14 mouse cellular contexts compared by ENCODE assay signal in genomic region chr7:144684947-144685346, GRCm38 (mm10).
A peak's percentile ranks its signal among the peaks of the same experiment; 100 is the strongest.
DNase-seq lines count a peak whose midpoint lies in the region; ATAC-seq and TF ChIP-seq lines count a peak whose summit lies in the region.
"Had no signal": no experiment of that assay in that cellular context is flagged by ENCODE, and none has a peak within 500 bp of the region (broad histone marks: within the 10 kb centered on the region; RNA-seq: fewer than 3 reads in every experiment).

No protein-coding gene starts in this region.

- 30% methylated on average over 4 of the region's 4 CpGs for WGBS in hindbrain, postnatal 0 days
- 45% methylated on average over 4 of the region's 4 CpGs for WGBS in hindbrain, embryonic 14.5 days
- WGBS in forebrain, embryonic 14.5 days, result 37% methylated on average over 4 of the region's 4 CpGs

- no peak overlapping the region for H3K4me2 ChIP-seq in hindbrain, postnatal 0 days (ENCODE audit: low read depth, low read length)
- H3K4me2 ChIP-seq in hindbrain, embryonic 14.5 days (replicated peaks), result no peak overlapping the region
- no peak overlapping the region for H3K4me2 ChIP-seq in forebrain, embryonic 14.5 days (ENCODE audit: low read length)
- H3K4me2 ChIP-seq: liver, embryonic 13.5 days; stomach, embryonic 15.5 days had no signal

- 0 out of 2 replicates have a peak, but pooled peaks cover 2% of the 10 kb centered on the region for H3K27me3 ChIP-seq in hindbrain, postnatal 0 days (ENCODE audit: insufficient read depth, low read length)
- H3K27me3 ChIP-seq in hindbrain, embryonic 14.5 days (ENCODE audit: control insufficient read depth, insufficient read depth, low read length), result peaks cover 5% of the 10 kb centered on the region
- H3K27me3 ChIP-seq in forebrain, embryonic 14.5 days (replicated peaks; ENCODE audit: control insufficient read depth, insufficient read depth, low read length), result no peaks in the 10 kb centered on the region
- H3K27me3 ChIP-seq: stomach, embryonic 15.5 days had no signal

- H3K9me3 ChIP-seq in hindbrain, postnatal 0 days (ENCODE audit: low read length), result no peaks in the 10 kb centered on the region
- H3K9me3 ChIP-seq in hindbrain, embryonic 14.5 days (ENCODE audit: control insufficient read depth, low read length), result no peaks in the 10 kb centered on the region
- no peaks in the 10 kb centered on the region for H3K9me3 ChIP-seq in forebrain, embryonic 14.5 days (replicated peaks; ENCODE audit: control insufficient read depth, low read length)
- H3K9me3 ChIP-seq: liver, embryonic 13.5 days; stomach, embryonic 15.5 days had no signal

- TF ChIP-seq CTCF in hindbrain, postnatal 0 days (IDR thresholded peaks at IDR 0.05; ENCODE audit: low read depth), result no peak

- no peak overlapping the region for H3K9ac ChIP-seq in hindbrain, postnatal 0 days (replicated peaks; ENCODE audit: low read length)
- no peak overlapping the region for H3K9ac ChIP-seq in hindbrain, embryonic 14.5 days
- H3K9ac ChIP-seq in forebrain, embryonic 14.5 days (ENCODE audit: low read length), result no peak overlapping the region
- H3K9ac ChIP-seq: liver, embryonic 13.5 days; stomach, embryonic 15.5 days had no signal

- peak; percentile 39; the same call in 1 of the 2 replicates for ATAC-seq in hindbrain, postnatal 0 days
- no peak for ATAC-seq in hindbrain, embryonic 14.5 days (ENCODE audit: low FRiP score)
- ATAC-seq in forebrain, embryonic 14.5 days, result peak; percentile 63; the same call in 1 of the 2 replicates
- ATAC-seq: activated CD4-positive, CD25-positive, alpha-beta regulatory T cell, adult 4 months had no signal

- no peak overlapping the region for H3K27ac ChIP-seq in hindbrain, postnatal 0 days
- no peak overlapping the region for H3K27ac ChIP-seq in hindbrain, embryonic 14.5 days
- H3K27ac ChIP-seq in forebrain, embryonic 14.5 days (ENCODE audit: low read depth, low read length), result no peak overlapping the region
- H3K27ac ChIP-seq: heart, adult 2 months; liver, embryonic 13.5 days; stomach, embryonic 15.5 days had no signal

- H3K36me3 ChIP-seq in hindbrain, postnatal 0 days (ENCODE audit: insufficient read depth, low read length), result no peaks in the 10 kb centered on the region
- no peaks in the 10 kb centered on the region for H3K36me3 ChIP-seq in hindbrain, embryonic 14.5 days (replicated peaks; ENCODE audit: control insufficient read depth, insufficient read depth)
- H3K36me3 ChIP-seq in forebrain, embryonic 14.5 days (ENCODE audit: control insufficient read depth, insufficient read depth, low read length), result no peaks in the 10 kb centered on the region
- H3K36me3 ChIP-seq: liver, embryonic 13.5 days; stomach, embryonic 15.5 days had no signal

- no peaks in the 10 kb centered on the region for H3K4me1 ChIP-seq in hindbrain, postnatal 0 days (ENCODE audit: insufficient read depth, low read length)
- H3K4me1 ChIP-seq in hindbrain, embryonic 14.5 days (replicated peaks; ENCODE audit: control insufficient read depth, insufficient read depth, low read length), result peaks cover 4% of the 10 kb centered on the region; the same call in 1 of the 2 replicates
- peaks cover 7% of the 10 kb centered on the region; the same call in 1 of the 2 replicates for H3K4me1 ChIP-seq in forebrain, embryonic 14.5 days (ENCODE audit: control insufficient read depth, insufficient read depth, low read length)
- H3K4me1 ChIP-seq: liver, embryonic 13.5 days had no signal

- no peak for DNase-seq in hindbrain, postnatal 0 days (ENCODE audit: low spot score)
- no peak for DNase-seq in hindbrain, embryonic 14.5 days (ENCODE audit: low spot score)
- peak; percentile 80 for DNase-seq in 3134 (ENCODE audit: extremely low read depth, insufficient read length, low spot score)
- DNase-seq in Muller cell, postnatal 12 days (ENCODE audit: inconsistent ontology term), result peak; percentile 84
- no peak for DNase-seq in forebrain, embryonic 14.5 days (ENCODE audit: low spot score)
- DNase-seq in left cerebral cortex, adult 8-10 months (ENCODE audit: low spot score in 2 of 2), result no peak
- DNase-seq in neural tube, embryonic 10.5 days (ENCODE audit: extremely low spot score, low spot score), result no peak
- DNase-seq: heart, adult 2 months; kidney, adult 2 months; liver, embryonic 13.5 days; right cerebral cortex, adult 18-20 months; thymus, postnatal 25 days had no signal

- no peak overlapping the region for H3K4me3 ChIP-seq in hindbrain, postnatal 0 days (ENCODE audit: low read length)
- H3K4me3 ChIP-seq in hindbrain, embryonic 14.5 days (replicated peaks; ENCODE audit: low read length), result no peak overlapping the region
- H3K4me3 ChIP-seq in forebrain, embryonic 14.5 days (ENCODE audit: low read depth, low read length), result no peak overlapping the region
- H3K4me3 ChIP-seq: heart, adult 2 months; liver, embryonic 13.5 days; stomach, embryonic 15.5 days had no signal

Comparison
In these comparisons a context has a peak if more than half of its experiments do, and no peak if none do; other contexts are left out.
1. DNase-seq: peak in 3134 (single experiment) and Muller cell, postnatal 12 days (single experiment); none in hindbrain, postnatal 0 days (single experiment), hindbrain, embryonic 14.5 days (single experiment), forebrain, embryonic 14.5 days (single experiment), left cerebral cortex, adult 8-10 months (0 of 2) and neural tube, embryonic 10.5 days (single experiment).